Mouse (Mus musculus) stomach, postnatal 0 days (tissue): ENCODE data around the gene Tbxa2r. TPM values are rescaled to one million over a fixed set of nuclear protein-coding genes. Genes with fewer than 3 reads are reported as not detected.

Experiments
- ATAC-seq: fragments of 200-750 bp; cut with Nextera tagmentation; 2 replicates; pipeline ENCODE4 v1.8.0; 2017; ENCODE audit not compliant: low FRiP score, low TSS enrichment
- DNase-seq: peaks from one replicate; pipeline ENCODE4 v3.0.0-alpha.2; 2016; ENCODE audit warnings: low spot score
- H3K27ac ChIP-seq: fragments of 300-500 bp; sonication (generic); replicated peaks from 2 replicates; pipeline ENCODE4 v1.5.1; 2014; ENCODE audit warnings: mild to moderate bottlenecking, control low read depth
- H3K27me3 ChIP-seq: fragments of 300-500 bp; sonication (generic); 2 replicates; pipeline ENCODE4 v1.6.1; 2014; ENCODE audit warnings: low read length; ENCODE audit not compliant: control insufficient read depth, insufficient read depth
- H3K36me3 ChIP-seq: fragments of 300-500 bp; sonication (generic); 2 replicates; pipeline ENCODE4 v1.6.1; 2014; ENCODE audit warnings: low read length, mixed read lengths; ENCODE audit not compliant: control insufficient read depth, insufficient read depth
- H3K4me1 ChIP-seq: fragments of 300-500 bp; sonication (generic); replicated peaks from 2 replicates; pipeline ENCODE4 v1.6.1; 2014; ENCODE audit warnings: antibody characterized with exemption; ENCODE audit not compliant: control insufficient read depth, insufficient read depth
- H3K4me2 ChIP-seq: fragments of 300-500 bp; sonication (generic); replicated peaks from 2 replicates; pipeline ENCODE4 v1.6.1; 2014; ENCODE audit warnings: low read depth, mild to moderate bottlenecking, control low read depth, moderate library complexity
- H3K4me3 ChIP-seq: fragments of 300-500 bp; sonication (generic); 2 replicates; pipeline ENCODE4 v1.5.1; 2014; ENCODE audit warnings: low read depth, low read length, control low read depth
- H3K9ac ChIP-seq: fragments of 300-500 bp; sonication (generic); 2 replicates; pipeline ENCODE4 v1.6.1; 2014; ENCODE audit warnings: mild to moderate bottlenecking, low read length, control low read depth, mixed read lengths
- H3K9me3 ChIP-seq: fragments of 300-500 bp; sonication (generic); 2 replicates; pipeline ENCODE4 v1.6.1; 2016; ENCODE audit warnings: low read length; ENCODE audit not compliant: control insufficient read depth
- CTCF ChIP-seq: IDR thresholded peaks from 2 replicates; pipeline ENCODE4 v1.5.1; 2016; ENCODE audit warnings: antibody characterized with exemption, low read depth, mild to moderate bottlenecking, moderate library complexity
- EP300 ChIP-seq: optimal IDR thresholded peaks from 2 replicates; pipeline ENCODE3; 2016; ENCODE audit warnings: antibody characterized with exemption
- WGBS: fragments of 180-500 bp; shearing (Covaris S2); extraction: QIAGEN DNeasy Blood & Tissue Kit; methylation state at CpG from one replicate; pipeline ENCODE4 v1.1.7; 2014; 5-methylcytosine and 5-hydroxymethylcytosine counted together
- polyA plus RNA-seq: library from polyadenylated mRNA; unstranded; fragments of >200 nt; fragmentation: Nextera tagmentation; extraction: Ambion mirVana; gene quantifications from 2 replicates; pipeline ENCODE4 v1.2.1, GENCODE M21; 2015

Gene Tbxa2r
- polyA plus RNA-seq, 1 experiment from 2014 or later = 20.2 TPM

DNA sequence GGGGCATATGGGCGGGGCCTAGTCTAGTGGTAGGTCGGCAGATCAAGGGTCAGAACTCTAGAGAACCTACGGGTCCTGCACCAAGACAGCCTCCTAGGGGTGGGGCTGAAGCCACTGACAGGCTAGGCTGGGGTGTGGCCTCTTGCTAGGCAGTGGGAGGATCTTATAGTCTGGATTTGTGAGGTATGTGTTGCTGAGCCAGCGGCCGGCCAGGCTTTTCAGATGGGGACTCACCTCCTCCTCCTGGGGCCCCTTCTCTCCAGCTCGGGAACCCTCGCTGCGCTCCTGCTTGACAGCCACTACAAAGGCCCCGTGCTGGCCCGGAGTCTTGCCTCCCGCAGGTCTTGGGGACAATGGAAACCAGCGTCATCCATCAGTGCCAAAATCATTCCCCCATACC, 20.6 kb downstream of the Tbxa2r start:
- H3K4me2 ChIP-seq = peak overlapping the region; percentile 90
- peak overlapping the region; percentile 71 for H3K4me3 ChIP-seq
- ATAC-seq = peak; percentile 38; the same call in 1 of the 2 replicates
- no peaks in the 10 kb centered on the region for H3K9me3 ChIP-seq
- H3K9ac ChIP-seq = peak overlapping the region; percentile 82
- peak overlapping the region; percentile 91 for H3K27ac ChIP-seq
- no peaks in the 10 kb centered on the region for H3K36me3 ChIP-seq
- no peaks in the 10 kb centered on the region for H3K27me3 ChIP-seq
- 5% methylated on average over 11 of the region's 12 CpGs for WGBS
- TF ChIP-seq EP300 (no peak), CTCF (peak; percentile 19; the same call in 1 of the 2 replicates)
- peak; percentile 77 for DNase-seq
- H3K4me1 ChIP-seq = peaks cover 5% of the 10 kb centered on the region

DNA sequence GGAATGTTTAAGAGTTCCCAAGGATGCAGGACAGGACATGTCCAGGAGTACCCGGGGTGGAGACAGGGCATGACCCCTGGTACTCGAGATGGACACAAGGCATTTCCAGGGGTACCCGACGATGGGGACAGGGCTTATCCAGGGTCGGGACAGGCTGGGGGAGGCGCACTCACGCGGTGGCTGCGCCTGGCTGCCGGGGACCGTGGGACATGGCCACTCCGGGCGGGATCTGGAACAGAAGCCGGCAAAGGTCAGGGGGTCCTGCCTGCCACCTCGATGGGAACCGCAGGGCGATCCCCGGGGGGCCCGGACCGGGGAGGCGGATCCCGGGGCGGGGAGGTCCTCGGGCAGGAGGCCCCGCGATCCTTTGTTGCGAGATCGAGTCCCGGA, 21.4 kb downstream of the Tbxa2r start:
- WGBS = 0% methylated on average over 27 of the region's 29 CpGs
- H3K4me1 ChIP-seq = peaks cover 5% of the 10 kb centered on the region
- DNase-seq = no peak
- no peaks in the 10 kb centered on the region for H3K27me3 ChIP-seq
- no peaks in the 10 kb centered on the region for H3K36me3 ChIP-seq
- no peak for TF ChIP-seq CTCF
- no peak for TF ChIP-seq EP300
- peak overlapping the region; percentile 71 for H3K4me3 ChIP-seq
- no peaks in the 10 kb centered on the region for H3K9me3 ChIP-seq
- ATAC-seq = no peak; the same call in 1 of the 2 replicates
- H3K9ac ChIP-seq = peak overlapping the region; percentile 82
- peak overlapping the region; percentile 91 for H3K27ac ChIP-seq
- peak overlapping the region; percentile 90 for H3K4me2 ChIP-seq

DNA sequence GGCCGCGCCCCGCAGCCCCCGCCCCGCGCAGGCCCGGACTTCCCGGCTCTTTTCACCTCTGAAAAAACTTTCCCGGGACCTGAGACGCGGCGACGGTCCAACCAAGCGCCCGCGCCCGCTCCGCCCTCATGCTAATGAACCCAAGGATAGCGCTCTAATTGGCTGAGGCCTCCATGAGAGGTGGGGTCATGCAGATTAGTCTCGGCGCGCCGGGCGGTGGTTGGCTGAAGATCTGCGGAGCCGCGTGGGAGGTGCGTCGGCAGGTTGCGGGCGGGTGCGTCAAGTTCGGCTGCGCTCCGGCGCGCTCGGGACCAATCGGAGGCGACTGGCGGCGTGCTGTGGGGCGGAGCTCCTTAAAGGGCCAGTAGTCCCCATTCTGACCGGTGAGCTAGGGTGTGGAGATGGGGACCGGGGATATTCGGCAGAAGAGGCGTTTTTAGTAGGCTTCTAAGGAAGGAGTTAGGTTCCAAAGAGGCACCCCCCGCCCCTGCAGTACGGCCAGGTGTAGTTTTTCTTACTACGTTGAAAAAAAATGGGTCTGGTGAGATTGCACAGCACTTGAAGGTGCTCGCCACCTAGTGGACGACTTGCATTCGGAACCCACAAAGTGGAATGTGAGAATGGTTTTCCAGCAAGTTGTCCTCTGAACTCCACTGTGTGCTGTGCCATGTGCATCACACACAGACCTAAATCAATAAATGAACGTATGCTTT, 22.0 kb downstream of the Tbxa2r start, which contains the start of gene Hmg20b:
Hmg20b (minus strand) TSS at position 130 of the 713 bp plus-strand sequence.
- TF ChIP-seq EP300 (no peak), CTCF (peak; percentile 91)
- Histone ChIP-seq H3K4me2 (peak within 1 kb of the TSS; percentile 90), H3K9me3 (no peaks in the 10 kb centered on the region), H3K27me3 (no peaks in the 10 kb centered on the region), H3K27ac (peak within 1 kb of the TSS; percentile 91), H3K36me3 (no peaks in the 10 kb centered on the region), H3K4me3 (peak within 1 kb of the TSS; percentile 71), H3K4me1 (peaks cover 5% of the 10 kb centered on the region), H3K9ac (peak within 1 kb of the TSS; percentile 82)
- ATAC-seq (peak; percentile 93), DNase-seq (peak; percentile 99)
- under 1% methylated on average over 49 of the region's 54 CpGs for WGBS

DNA sequence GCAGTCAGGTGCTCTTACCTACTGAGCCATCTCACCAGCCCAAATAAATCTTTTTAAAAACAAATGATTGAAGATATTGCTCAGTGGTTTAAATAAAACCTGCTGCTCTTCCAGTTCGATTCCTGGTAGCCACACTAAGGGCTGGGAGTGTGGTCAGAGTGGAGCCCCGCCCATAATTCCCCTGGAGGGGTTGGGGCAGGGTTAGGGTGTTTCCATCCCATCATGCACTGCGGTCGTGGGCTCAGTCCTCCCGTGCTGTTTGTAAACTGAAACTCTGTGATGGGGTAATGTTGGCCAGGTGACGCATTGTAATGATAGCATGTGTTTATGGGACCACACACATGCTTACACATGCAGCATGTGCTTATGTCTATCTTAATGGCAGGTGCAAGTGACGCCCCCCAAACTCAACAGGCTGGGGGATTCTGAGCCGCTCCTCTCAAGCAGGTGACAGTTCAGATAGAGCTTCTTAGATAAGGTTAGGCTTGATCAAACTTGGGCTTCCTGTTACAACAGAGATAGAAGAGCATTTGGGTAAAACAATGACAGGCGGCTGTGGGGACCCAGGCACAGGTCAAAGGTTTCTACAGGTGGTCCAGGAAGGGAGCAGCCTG, 23.3 kb downstream of the Tbxa2r start:
- Histone ChIP-seq H3K9ac (no peak overlapping the region), H3K9me3 (no peaks in the 10 kb centered on the region), H3K36me3 (no peaks in the 10 kb centered on the region), H3K4me3 (no peak overlapping the region), H3K27ac (no peak overlapping the region), H3K27me3 (no peaks in the 10 kb centered on the region), H3K4me2 (no peak overlapping the region), H3K4me1 (peaks cover 7% of the 10 kb centered on the region)
- 17% methylated on average over 9 of the region's 9 CpGs for WGBS
- DNase-seq = peak; percentile 61
- no peak for ATAC-seq
- TF ChIP-seq EP300 = no peak
- no peak for TF ChIP-seq CTCF

DNA sequence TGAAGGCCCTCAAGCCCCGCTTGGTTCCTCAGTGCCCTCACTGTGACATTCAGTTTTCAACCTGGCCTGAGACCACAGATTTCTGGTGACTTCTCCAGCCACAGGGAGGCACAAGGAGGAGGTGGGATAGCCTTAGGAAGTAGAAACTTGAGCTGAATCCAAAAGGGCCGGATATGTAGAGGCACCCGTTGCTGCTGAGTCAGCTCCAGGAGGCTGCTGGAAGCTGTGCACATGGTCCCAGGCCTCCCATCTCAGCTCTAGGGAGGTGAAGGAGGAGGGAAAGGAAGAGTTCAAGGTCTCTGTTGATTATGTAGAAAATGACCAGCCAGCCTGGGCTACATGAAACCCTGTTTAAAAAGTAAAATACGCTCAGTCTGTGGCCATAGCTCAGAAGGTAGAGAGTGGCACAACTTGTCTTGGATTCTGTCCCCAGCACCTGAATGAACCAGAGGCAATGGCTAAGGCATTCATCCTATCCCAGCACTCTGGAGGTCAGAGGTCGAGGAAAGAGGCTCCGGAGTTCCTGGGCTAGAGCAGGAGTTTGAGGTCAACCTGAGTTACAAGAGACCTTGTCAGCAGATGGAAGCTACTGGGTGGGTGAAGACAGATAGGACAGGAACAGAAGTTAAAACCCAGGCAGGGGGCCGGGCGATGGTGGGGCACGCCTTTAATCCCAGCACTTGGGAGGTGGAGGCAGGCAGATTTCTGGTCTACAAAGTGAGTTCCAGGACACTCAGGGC, 26.4 kb downstream of the Tbxa2r start:
- 69% methylated on average over 9 of the region's 9 CpGs for WGBS
- Histone ChIP-seq H3K27ac (no peak overlapping the region), H3K9me3 (no peaks in the 10 kb centered on the region), H3K9ac (no peak overlapping the region), H3K27me3 (no peaks in the 10 kb centered on the region), H3K4me2 (no peak overlapping the region), H3K36me3 (no peaks in the 10 kb centered on the region), H3K4me3 (no peak overlapping the region), H3K4me1 (peaks cover 4% of the 10 kb centered on the region)
- DNase-seq (no peak), ATAC-seq (no peak)
- no peak for TF ChIP-seq EP300
- TF ChIP-seq CTCF = no peak
